Mouse (Mus musculus): Measurements from ENCODE around the gene Arl4d. TPM values are rescaled to one million over a fixed set of nuclear protein-coding genes. Genes with fewer than 3 reads are reported as not detected.
A peak's percentile ranks its signal among the peaks of the same experiment; 100 is the strongest.
"Not testable (repeated sequence)": the region's sequence is repeated elsewhere in the genome, so short reads cannot be mapped to it uniquely, and the experiment has no call there.

Arl4d gene
- polyA plus RNA-seq, 1 experiment from 2014 or later: 4.9 TPM

DNA sequence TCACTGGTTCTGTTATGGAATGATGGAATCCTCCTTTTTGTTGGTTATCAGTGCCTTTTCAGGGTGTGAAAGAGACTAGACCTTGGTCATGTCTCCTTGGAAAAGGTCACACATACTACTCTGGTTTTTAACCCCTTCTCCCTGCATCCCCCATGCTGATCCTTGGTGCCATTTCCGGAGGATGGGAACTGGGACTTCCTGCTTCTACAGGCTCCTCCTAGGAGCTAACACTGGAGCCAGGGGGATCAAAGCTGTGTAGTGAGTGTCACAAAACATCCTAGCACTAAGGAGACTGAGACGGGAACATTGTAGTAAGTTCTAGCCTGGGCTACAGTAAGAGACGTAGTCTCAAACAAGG is 7.8 kb upstream of the Arl4d start:
- H3K4me2 ChIP-seq: peak overlapping the region; percentile 47
- H3K9me3 ChIP-seq: no peaks in the 10 kb centered on the region
- peak overlapping the region; percentile 60 for H3K9ac ChIP-seq
- ATAC-seq (ENCODE audit: borderline replicate concordance, extremely low read depth, low FRiP score, low TSS enrichment): peak; percentile 29; the same call in 1 of the 2 replicates
- H3K36me3 ChIP-seq: no peaks in the 10 kb centered on the region
- H3K27me3 ChIP-seq: 0 out of 2 replicates have a peak, but pooled peaks cover 3% of the 10 kb centered on the region
- peak overlapping the region; percentile 19 for H3K4me3 ChIP-seq
- WGBS: 6% methylated on average over 3 of the region's 3 CpGs
- peak overlapping the region; percentile 93 for H3K27ac ChIP-seq
- 0 out of 2 replicates have a peak, but pooled peaks cover 10% of the 10 kb centered on the region for H3K4me1 ChIP-seq

DNA sequence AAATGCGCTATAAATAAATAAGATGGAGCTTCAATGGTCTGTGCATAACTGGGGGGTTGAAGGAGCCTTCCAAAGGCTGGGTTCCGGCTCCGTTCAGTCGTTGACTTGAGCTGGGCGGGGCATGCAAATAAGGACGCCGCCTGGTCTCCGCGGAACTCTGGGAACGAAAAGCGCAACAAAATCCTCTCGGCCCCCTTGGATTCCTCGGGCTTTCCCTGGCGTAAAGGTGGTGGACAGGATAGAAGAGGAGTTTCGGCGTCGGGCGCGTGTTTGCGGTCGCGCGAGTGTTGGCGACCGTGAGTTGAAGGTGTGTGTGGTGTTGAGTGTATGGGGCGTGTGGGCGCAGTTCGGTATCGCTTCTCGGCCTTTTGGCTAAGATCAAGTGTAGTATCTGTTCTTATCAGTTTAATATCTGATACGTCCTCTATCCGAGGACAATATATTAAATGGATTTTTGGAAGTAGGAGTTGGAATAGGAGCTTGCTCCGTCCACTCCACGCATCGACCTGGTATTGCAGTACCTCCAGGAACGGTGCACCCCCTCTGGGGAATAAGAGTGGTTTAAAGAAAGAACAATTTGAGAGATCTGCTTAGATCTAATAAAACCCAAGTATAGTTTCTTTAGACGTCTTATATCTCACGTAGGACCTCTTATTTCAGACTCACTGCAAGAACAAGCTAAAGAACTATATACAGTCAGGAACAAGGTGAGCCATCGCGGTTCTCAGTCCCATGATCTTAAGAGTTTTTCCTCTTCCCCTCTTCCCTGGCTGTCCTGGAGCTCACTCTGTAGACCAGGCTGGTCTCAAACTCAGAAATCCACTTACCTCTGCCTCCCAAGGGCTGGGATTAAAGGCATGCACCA is 7.2 kb upstream of the Arl4d start:
- Histone ChIP-seq H3K9ac (peak overlapping the region; percentile 60), H3K4me3 (peak overlapping the region; percentile 19), H3K4me2 (peak overlapping the region; percentile 47), H3K27ac (peak overlapping the region; percentile 93)
- not testable (repeated sequence) for H3K36me3 ChIP-seq, H3K27me3 ChIP-seq, H3K9me3 ChIP-seq, H3K4me1 ChIP-seq
- peak; percentile 94 for ATAC-seq (ENCODE audit: borderline replicate concordance, extremely low read depth, low FRiP score, low TSS enrichment)
- under 1% methylated on average over 38 of the region's 40 CpGs for WGBS

- no peaks in the 10 kb centered on the region for H3K27me3 ChIP-seq
- 0 out of 2 replicates have a peak, but pooled peaks cover 10% of the 10 kb centered on the region for H3K4me1 ChIP-seq
- ATAC-seq (ENCODE audit: borderline replicate concordance, extremely low read depth, low FRiP score, low TSS enrichment): no peak
- no peak overlapping the region for H3K4me2 ChIP-seq
- H3K9me3 ChIP-seq: no peaks in the 10 kb centered on the region
- no peak overlapping the region for H3K9ac ChIP-seq
- 28% methylated on average over 10 of the region's 10 CpGs for WGBS
- H3K4me3 ChIP-seq: no peak overlapping the region
- no peaks in the 10 kb centered on the region for H3K36me3 ChIP-seq
- H3K27ac ChIP-seq: peak overlapping the region; percentile 75
Observed at GRCm38 (mm10) chr11:101658751-101659558, 6.4 kb upstream of the Arl4d start.

- no peak for ATAC-seq (ENCODE audit: borderline replicate concordance, extremely low read depth, low FRiP score, low TSS enrichment)
Observed at GRCm38 (mm10) chr11:101661191-101661590, 4.2 kb upstream of the Arl4d start.

DNA sequence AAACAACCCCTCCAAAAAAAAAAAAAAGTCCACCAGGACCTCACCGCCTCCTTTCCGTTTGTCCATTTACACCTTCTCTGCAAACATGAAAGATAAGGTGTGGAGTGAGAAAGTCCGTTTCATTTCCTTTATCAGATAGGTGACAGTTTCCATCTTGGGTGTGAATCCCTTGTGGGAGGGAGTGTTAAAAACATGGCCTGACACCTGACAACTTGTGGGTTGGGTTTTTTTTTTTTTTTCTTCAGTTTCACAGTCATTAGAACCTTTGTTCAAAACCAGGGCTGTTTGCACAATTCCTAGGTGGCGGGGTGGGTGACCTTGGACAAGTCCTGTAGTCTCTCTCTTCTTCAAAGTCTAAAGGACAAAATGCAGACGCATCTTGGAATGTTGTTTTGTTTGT is 3.6 kb upstream of the Arl4d start:
- no peaks in the 10 kb centered on the region for H3K36me3 ChIP-seq
- ATAC-seq (ENCODE audit: borderline replicate concordance, extremely low read depth, low FRiP score, low TSS enrichment): no peak
- WGBS: 18% methylated on average over 5 of the region's 5 CpGs
- no peaks in the 10 kb centered on the region for H3K27me3 ChIP-seq
- H3K4me1 ChIP-seq: peaks cover 21% of the 10 kb centered on the region
- no peaks in the 10 kb centered on the region for H3K9me3 ChIP-seq
- H3K4me2 ChIP-seq: no peak overlapping the region
- no peak overlapping the region for H3K4me3 ChIP-seq
- H3K9ac ChIP-seq: no peak overlapping the region
- no peak overlapping the region for H3K27ac ChIP-seq

More at GRCm38 (mm10) chr11:101661191-101661590, 4.2 kb upstream of the Arl4d start:
- Histone ChIP-seq H3K4me3 (no peak overlapping the region), H3K27me3 (no peaks in the 10 kb centered on the region), H3K36me3 (no peaks in the 10 kb centered on the region), H3K4me1 (peaks cover 20% of the 10 kb centered on the region), H3K9ac (no peak overlapping the region), H3K4me2 (no peak overlapping the region), H3K27ac (no peak overlapping the region), H3K9me3 (no peaks in the 10 kb centered on the region)
- whole genome bisulfite sequencing: 51% methylated on average over 7 of the region's 7 CpGs

- Histone ChIP-seq H3K9ac (no peak overlapping the region), H3K9me3 (no peaks in the 10 kb centered on the region), H3K4me3 (no peak overlapping the region), H3K4me1 (peaks cover 28% of the 10 kb centered on the region), H3K4me2 (no peak overlapping the region), H3K36me3 (no peaks in the 10 kb centered on the region), H3K27me3 (no peaks in the 10 kb centered on the region), H3K27ac (no peak overlapping the region)
- WGBS: 29% methylated on average over 11 of the region's 11 CpGs
- ATAC-seq (ENCODE audit: borderline replicate concordance, extremely low read depth, low FRiP score, low TSS enrichment): no peak
Observed at GRCm38 (mm10) chr11:101663229-101664027, 1.9 kb upstream of the Arl4d start.

DNA sequence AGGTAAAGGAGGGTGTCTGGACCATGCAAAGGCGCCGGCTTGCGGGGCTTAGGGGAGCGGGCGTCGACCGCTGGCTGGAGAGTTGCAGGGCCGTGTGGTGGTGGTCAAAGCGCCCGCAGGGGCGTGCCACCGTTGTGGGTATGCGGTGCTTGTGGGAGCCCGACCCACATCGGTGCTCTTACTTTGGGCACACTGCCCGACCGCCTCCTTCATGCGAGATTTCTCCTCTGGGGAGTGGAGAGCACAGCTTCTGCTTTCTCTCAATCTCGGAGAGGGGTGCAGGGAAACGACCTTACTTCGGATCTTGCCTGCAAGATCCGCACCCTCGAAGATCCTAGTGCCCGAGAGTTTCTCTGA is 273 bp downstream of the Arl4d start:
- Histone ChIP-seq H3K4me2 (peak overlapping the region; percentile 95), H3K27ac (peak overlapping the region; percentile 81), H3K4me1 (peaks cover 33% of the 10 kb centered on the region), H3K36me3 (no peaks in the 10 kb centered on the region), H3K27me3 (no peaks in the 10 kb centered on the region), H3K9ac (peak overlapping the region; percentile 64), H3K9me3 (no peaks in the 10 kb centered on the region), H3K4me3 (peak overlapping the region; percentile 63)
- ATAC-seq (ENCODE audit: borderline replicate concordance, extremely low read depth, low FRiP score, low TSS enrichment): no peak; the same call in 1 of the 2 replicates
- WGBS: under 1% methylated on average over 24 of the region's 24 CpGs

DNA sequence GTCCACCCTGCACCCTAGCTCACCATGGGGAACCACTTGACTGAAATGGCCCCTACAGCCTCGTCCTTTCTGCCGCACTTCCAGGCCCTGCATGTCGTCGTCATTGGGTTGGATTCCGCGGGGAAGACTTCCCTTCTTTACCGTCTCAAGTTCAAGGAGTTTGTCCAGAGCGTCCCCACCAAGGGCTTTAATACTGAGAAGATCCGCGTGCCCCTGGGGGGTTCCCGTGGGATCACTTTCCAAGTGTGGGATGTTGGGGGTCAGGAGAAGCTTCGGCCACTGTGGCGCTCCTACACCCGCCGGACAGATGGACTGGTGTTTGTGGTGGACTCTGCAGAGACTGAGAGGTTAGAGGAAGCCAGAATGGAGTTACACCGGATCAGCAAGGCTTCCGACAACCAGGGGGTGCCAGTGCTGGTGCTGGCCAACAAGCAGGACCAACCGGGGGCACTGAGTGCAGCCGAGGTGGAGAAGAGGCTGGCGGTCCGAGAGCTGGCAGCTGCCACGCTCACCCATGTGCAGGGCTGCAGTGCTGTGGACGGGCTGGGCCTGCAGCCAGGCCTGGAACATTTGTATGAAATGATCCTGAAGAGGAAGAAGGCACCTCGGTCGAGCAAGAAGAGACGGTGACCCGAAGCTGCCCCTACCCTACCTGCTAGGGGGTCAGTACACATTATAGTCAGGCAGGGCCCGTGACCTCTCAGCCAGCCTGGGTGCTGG is 1.4 kb downstream of the Arl4d start:
- Histone ChIP-seq H3K36me3 (no peaks in the 10 kb centered on the region), H3K9me3 (no peaks in the 10 kb centered on the region), H3K4me2 (peak overlapping the region; percentile 95), H3K4me3 (peak overlapping the region; percentile 8; the same call in 1 of the 2 replicates), H3K27ac (no peak overlapping the region), H3K27me3 (no peaks in the 10 kb centered on the region), H3K9ac (peak overlapping the region; percentile 4; the same call in 1 of the 2 replicates), H3K4me1 (peaks cover 33% of the 10 kb centered on the region)
- 70% methylated on average over 28 of the region's 28 CpGs for WGBS
- no peak for ATAC-seq (ENCODE audit: borderline replicate concordance, extremely low read depth, low FRiP score, low TSS enrichment)

GRCm38 (mm10) chr11:101667871-101668532 is 2.7 kb downstream of the Arl4d start:
- no peak for ATAC-seq (ENCODE audit: borderline replicate concordance, extremely low read depth, low FRiP score, low TSS enrichment)
- whole genome bisulfite sequencing: 58% methylated on average over 14 of the region's 14 CpGs
- Histone ChIP-seq H3K36me3 (no peaks in the 10 kb centered on the region), H3K4me1 (peaks cover 36% of the 10 kb centered on the region), H3K4me3 (no peak overlapping the region), H3K27me3 (no peaks in the 10 kb centered on the region), H3K4me2 (peak overlapping the region; percentile 28), H3K9ac (0 out of 2 replicates have a peak overlapping the region, but pooled peaks have one; percentile 0), H3K27ac (peak overlapping the region; percentile 46), H3K9me3 (no peaks in the 10 kb centered on the region)

- H3K4me3 ChIP-seq: no peak overlapping the region
- no peaks in the 10 kb centered on the region for H3K9me3 ChIP-seq
- H3K36me3 ChIP-seq: no peaks in the 10 kb centered on the region
- H3K4me1 ChIP-seq: peaks cover 40% of the 10 kb centered on the region
- H3K27ac ChIP-seq: peak overlapping the region; percentile 46
- WGBS: 12% methylated on average over 13 of the region's 13 CpGs
- H3K4me2 ChIP-seq: peak overlapping the region; percentile 28
- ATAC-seq (ENCODE audit: borderline replicate concordance, extremely low read depth, low FRiP score, low TSS enrichment): no peak
- no peaks in the 10 kb centered on the region for H3K27me3 ChIP-seq
- 0 out of 2 replicates have a peak overlapping the region, but pooled peaks have one; percentile 0 for H3K9ac ChIP-seq
Observed at GRCm38 (mm10) chr11:101668546-101669261, 3.4 kb downstream of the Arl4d start.

All from lung, embryonic 15.5 days (tissue).